Mouse (Mus musculus): ENCODE measurements around the gene Nceh1. TPM values are rescaled to one million over a fixed set of nuclear protein-coding genes. Genes with fewer than 3 reads are reported as not detected.

The Nceh1 gene
- total and polyA plus RNA-seq, 3 experiments: 8.2 to 9.3 TPM; not detected in 1

- TF ChIP-seq ZNF384 (IDR thresholded peaks at IDR 0.05; ENCODE audit: low read depth, low read length) (no peak), BHLHE40 (IDR thresholded peaks at IDR 0.05; ENCODE audit: borderline replicate concordance, low read depth, low read length) (no peak), ZKSCAN1 (IDR thresholded peaks at IDR 0.05; ENCODE audit: low read depth, low read length) (no peak), HCFC1 (IDR thresholded peaks at IDR 0.05; ENCODE audit: low read depth, low read length) (no peak), ELF1 (IDR thresholded peaks at IDR 0.05; ENCODE audit: low read depth, low read length) (no peak), POLR2A (IDR thresholded peaks at IDR 0.05; ENCODE audit: control insufficient read depth in 1 of 2, insufficient read depth in 1 of 2, low read depth in 1 of 2, low read length in 2 of 2, poor library complexity in 1 of 2) (no peak)
Measured at GRCm38 (mm10) chr3:27206221-27206560, 23.4 kb downstream of the Nceh1 start.

GRCm38 (mm10) chr3:27206577-27206976, 23.8 kb downstream of the Nceh1 start:
- Histone ChIP-seq H3K4me3 (ENCODE audit: control insufficient read depth in 1 of 2, insufficient read depth in 1 of 2, low read depth in 2 of 2, low read length in 2 of 2) (no peak overlapping the region), H3K79me2 (ENCODE audit: control insufficient read depth, insufficient read depth, low read length, poor library complexity) (no peaks in the 10 kb centered on the region), H3K9me3 (replicated peaks; ENCODE audit: insufficient read depth, low read length) (no peaks in the 10 kb centered on the region), H3K9ac (ENCODE audit: control insufficient read depth, low read depth, low read length, poor library complexity, severe bottlenecking) (no peak overlapping the region), H3K27ac (ENCODE audit: control insufficient read depth, low read depth, low read length) (no peak overlapping the region), H3K4me1 (ENCODE audit: control insufficient read depth in 1 of 2, insufficient read depth in 2 of 2, low read length in 2 of 2) (peaks cover 0 to 11% of the 10 kb centered on the region in 2 experiments; a peak in 2 of 4 replicates), H3K27me3 (ENCODE audit: control insufficient read depth in 1 of 2, insufficient read depth in 2 of 2, low read length in 2 of 2) (no peaks in the 10 kb centered on the region), H3K36me3 (ENCODE audit: control insufficient read depth in 1 of 2, insufficient read depth in 2 of 2, low read length in 2 of 2) (peaks cover 0 to 7% of the 10 kb centered on the region in 2 experiments; a peak in 2 of 4 replicates)
- TF ChIP-seq JUND (IDR thresholded peaks at IDR 0.05; ENCODE audit: low read depth, low read length) (no peak), CHD2 (IDR thresholded peaks at IDR 0.05; ENCODE audit: low read length) (no peak), RCOR1 (IDR thresholded peaks at IDR 0.05; ENCODE audit: low read depth, low read length) (no peak), NRF1 (IDR thresholded peaks at IDR 0.05; ENCODE audit: insufficient read depth, low read depth, low read length, poor library complexity, severe bottlenecking) (no peak), ZC3H11A (IDR thresholded peaks at IDR 0.05; ENCODE audit: low read depth, low read length) (no peak), RAD21 (IDR thresholded peaks at IDR 0.05; ENCODE audit: low read depth, low read length) (no peak), TBP (IDR thresholded peaks at IDR 0.05; ENCODE audit: low read depth, low read length) (no peak), SMC3 (IDR thresholded peaks at IDR 0.05; ENCODE audit: low read depth, low read length) (no peak), EP300 (IDR thresholded peaks at IDR 0.05; ENCODE audit: low read depth in 1 of 2, low read length in 2 of 2) (no peak), ELF1 (IDR thresholded peaks at IDR 0.05; ENCODE audit: low read depth, low read length) (no peak), MAFK (IDR thresholded peaks at IDR 0.05; ENCODE audit: borderline replicate concordance, low read depth, low read length) (no peak), MAZ (IDR thresholded peaks at IDR 0.05; ENCODE audit: low read depth, low read length) (no peak), GATA1 (IDR thresholded peaks at IDR 0.05; ENCODE audit: low read depth, low read length) (no peak), USF1 (IDR thresholded peaks at IDR 0.05; ENCODE audit: low read depth, low read length) (no peak), ZNF384 (IDR thresholded peaks at IDR 0.05; ENCODE audit: low read depth, low read length) (no peak), NELFE (IDR thresholded peaks at IDR 0.05; ENCODE audit: low read depth, low read length) (no peak), ZKSCAN1 (IDR thresholded peaks at IDR 0.05; ENCODE audit: low read depth, low read length) (no peak), MXI1 (IDR thresholded peaks at IDR 0.05; ENCODE audit: low read depth, low read length) (no peak), MYB (IDR thresholded peaks at IDR 0.05; ENCODE audit: low read depth, low read length) (no peak), SIN3A (IDR thresholded peaks at IDR 0.05; ENCODE audit: low read length) (no peak)
- no peak for DNase-seq (ENCODE audit: low read depth, low spot score)

More at GRCm38 (mm10) chr3:27206221-27206560, 23.4 kb downstream of the Nceh1 start:
- peaks cover 0 to 11% of the 10 kb centered on the region in 2 experiments; a peak in 2 of 4 replicates for H3K4me1 ChIP-seq (ENCODE audit: control insufficient read depth in 1 of 2, insufficient read depth in 2 of 2, low read length in 2 of 2)
- no peak overlapping the region for H3K4me3 ChIP-seq (ENCODE audit: control insufficient read depth in 1 of 2, insufficient read depth in 1 of 2, low read depth in 2 of 2, low read length in 2 of 2)
- H3K9ac ChIP-seq (ENCODE audit: control insufficient read depth, low read depth, low read length, poor library complexity, severe bottlenecking): no peak overlapping the region
- no peak overlapping the region for H3K27ac ChIP-seq (ENCODE audit: control insufficient read depth, low read depth, low read length)
- no peaks in the 10 kb centered on the region for H3K27me3 ChIP-seq (ENCODE audit: control insufficient read depth in 1 of 2, insufficient read depth in 2 of 2, low read length in 2 of 2)
- H3K36me3 ChIP-seq (ENCODE audit: control insufficient read depth in 1 of 2, insufficient read depth in 2 of 2, low read length in 2 of 2): peaks cover 0 to 7% of the 10 kb centered on the region in 2 experiments; a peak in 2 of 4 replicates
- DNase-seq (ENCODE audit: low read depth, low spot score): no peak
- H3K79me2 ChIP-seq (ENCODE audit: control insufficient read depth, insufficient read depth, low read length, poor library complexity): no peaks in the 10 kb centered on the region
- no peaks in the 10 kb centered on the region for H3K9me3 ChIP-seq (replicated peaks; ENCODE audit: insufficient read depth, low read length)

All from MEL (cell line).